Mouse (Mus musculus): Measurements from ENCODE around the gene Ssx2ip.
A peak's percentile ranks its signal among the peaks of the same experiment; 100 is the strongest.

Ssx2ip gene

DNA sequence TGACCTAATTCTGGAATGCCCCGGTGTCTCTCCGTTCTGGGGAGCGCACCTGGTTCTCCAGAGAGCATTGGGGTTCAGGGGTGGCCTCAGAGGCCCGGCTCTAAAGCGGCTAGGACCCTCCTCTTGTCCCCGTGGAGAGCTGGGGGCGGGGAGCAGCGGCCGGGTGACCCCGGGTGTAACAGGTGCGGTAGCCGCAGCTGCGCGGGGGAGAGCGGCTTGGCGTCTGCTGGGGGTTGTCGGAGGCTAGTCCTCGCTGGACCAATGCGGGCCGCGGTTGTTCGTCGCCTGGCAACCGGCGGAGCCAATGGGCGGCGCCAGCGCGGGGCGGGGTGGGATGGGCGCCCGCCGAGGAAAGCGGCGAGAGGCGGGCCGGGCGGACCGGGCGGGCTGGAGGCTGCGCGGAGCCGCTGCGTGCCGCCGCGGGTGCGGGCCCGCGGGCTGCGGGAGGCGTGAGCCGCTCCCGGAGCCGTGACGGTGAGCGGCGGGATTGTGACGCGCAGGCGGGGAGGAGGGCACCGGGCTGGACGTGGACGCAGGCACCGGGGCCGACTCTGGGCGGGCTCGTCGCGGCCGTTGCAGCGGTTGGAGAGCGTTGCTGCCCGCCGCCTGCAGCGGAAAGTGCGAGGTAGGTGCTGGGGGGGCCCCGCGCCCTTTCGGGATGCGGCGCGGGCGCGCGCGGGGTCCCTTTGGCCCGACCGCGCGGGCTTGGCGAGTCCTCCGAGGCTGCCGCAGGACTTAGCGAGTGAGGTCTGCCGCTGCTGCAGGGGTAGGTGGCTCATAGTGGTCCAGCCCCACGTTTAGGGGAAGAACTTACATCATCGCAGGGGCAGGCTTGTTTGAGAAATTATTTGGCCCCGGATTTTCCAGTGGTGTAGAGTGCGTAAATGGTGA is at the start of gene Ssx2ip:
TSS of gene Ssx2ip (plus strand) at position 332 of the 891 bp plus-strand sequence.
- DNase-seq: peak; percentile 96

DNA sequence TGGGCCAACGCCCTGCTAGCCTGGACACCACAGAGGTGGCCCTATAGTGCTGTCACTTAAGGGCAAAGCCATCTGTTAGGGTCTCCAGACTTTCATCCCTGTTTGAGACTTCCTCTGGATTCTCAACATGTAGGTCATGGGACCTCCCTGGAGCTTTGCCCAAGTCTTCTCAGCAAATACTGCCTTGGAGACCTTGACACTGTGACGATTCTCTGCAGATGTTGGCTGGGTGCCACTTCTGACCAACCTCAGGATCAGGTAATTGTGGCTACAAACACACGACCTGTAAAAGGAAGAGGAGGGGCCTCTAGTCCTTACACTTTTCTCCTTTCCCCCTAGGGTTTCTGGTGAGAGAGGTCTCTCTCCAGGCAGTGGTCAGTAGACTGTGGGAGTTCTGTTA is 49.3 kb upstream of the Ssx2ip start:
- no peak for DNase-seq

- DNase-seq: no peak
These were observed 39.0 kb upstream of the Ssx2ip start for GRCm38 (mm10) chr3:146365471-146365870.

- no peak for DNase-seq
These were observed 37.4 kb upstream of the Ssx2ip start for GRCm38 (mm10) chr3:146367058-146367457.

GRCm38 (mm10) chr3:146370553-146371095 is 33.8 kb upstream of the Ssx2ip start:
- DNase-seq: no peak

- no peak for DNase-seq
These were observed 33.2 kb upstream of the Ssx2ip start for GRCm38 (mm10) chr3:146371201-146371600.

DNA sequence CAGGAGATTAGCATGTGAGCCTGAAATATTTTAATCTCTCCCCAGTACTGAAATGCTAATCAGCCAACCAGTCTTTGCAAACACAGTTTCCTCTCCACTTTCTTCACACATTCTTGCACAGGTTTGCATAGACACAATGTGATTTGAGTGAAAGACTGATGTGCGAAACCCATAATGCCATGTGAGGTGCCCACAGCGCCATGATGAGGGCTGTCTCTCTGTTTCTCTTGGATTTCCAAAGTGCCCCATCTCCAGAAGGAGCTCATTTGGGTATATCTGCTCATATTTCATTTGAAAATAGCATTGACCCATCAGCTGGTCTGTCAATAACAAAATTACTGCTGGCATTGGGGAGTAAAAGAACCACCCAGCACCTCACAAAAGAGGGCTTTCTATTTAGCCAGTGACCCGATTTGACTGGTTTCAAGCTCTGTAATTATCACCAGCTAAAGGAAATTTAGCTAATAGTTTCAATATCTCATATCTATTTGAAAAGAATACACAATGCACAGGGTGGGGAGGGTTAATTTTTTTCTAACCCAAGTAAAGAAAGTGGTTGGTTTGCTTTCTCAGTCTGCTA is 29.8 kb upstream of the Ssx2ip start:
- DNase-seq: no peak

DNA sequence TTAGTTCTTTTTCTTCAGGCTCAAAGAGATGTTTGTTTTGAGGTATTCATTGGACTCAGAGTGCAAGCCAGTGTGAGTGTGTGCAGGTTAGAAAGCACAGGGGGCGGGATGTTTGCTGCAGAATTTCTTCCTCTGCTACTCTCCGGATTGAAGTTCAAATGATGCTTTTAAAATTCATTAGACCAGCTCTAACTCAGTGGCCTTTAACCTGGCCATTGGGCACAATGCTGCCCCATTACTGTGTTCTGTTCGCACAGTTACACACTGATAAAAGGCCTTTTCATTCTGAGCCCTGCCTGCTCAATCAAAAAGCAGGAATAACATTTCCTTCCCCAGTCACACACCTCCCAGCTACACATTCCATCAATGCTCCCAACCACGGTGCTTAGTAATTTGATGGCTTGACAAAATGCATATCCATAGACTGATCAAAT is 29.2 kb upstream of the Ssx2ip start:
- no peak for DNase-seq

DNA sequence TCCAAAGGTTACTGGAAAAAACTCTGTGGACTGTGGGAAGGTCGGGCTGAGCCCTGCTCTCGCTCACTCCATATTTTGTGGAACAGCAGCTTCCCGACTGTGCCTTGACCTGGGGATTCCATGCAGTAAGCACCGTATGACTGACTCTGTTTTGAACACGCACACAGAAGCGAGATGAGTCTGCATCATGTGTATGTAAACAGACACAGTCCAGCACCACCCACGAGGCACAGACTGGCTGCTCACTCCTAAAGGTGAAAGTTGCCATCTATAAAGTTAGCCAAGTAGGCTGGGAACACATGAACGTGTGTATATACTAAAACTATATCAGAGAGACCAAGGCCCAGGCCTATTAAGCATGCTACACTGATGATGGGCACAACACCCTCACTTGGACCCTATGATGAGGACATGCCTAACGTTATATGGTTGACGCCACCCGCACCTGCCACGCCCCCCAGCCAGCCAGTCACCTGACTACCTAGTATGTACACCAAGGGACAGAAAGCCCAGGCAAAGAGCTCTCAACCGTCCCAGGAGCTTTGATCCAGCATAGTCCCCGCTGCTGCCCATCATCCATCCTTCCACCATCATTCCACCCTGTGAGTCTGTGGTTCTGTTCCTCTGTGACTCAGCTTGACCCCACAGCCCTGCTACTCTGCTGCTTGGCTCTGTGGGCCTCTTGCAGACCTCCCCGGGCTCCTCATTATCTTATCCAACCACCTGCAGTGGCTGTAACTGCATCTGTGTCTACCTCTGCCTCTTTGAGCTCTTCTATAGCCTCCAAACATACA is 27.9 kb upstream of the Ssx2ip start:
- DNase-seq: no peak

- DNase-seq: no peak
These were observed 27.2 kb upstream of the Ssx2ip start for GRCm38 (mm10) chr3:146377216-146377615.

DNA sequence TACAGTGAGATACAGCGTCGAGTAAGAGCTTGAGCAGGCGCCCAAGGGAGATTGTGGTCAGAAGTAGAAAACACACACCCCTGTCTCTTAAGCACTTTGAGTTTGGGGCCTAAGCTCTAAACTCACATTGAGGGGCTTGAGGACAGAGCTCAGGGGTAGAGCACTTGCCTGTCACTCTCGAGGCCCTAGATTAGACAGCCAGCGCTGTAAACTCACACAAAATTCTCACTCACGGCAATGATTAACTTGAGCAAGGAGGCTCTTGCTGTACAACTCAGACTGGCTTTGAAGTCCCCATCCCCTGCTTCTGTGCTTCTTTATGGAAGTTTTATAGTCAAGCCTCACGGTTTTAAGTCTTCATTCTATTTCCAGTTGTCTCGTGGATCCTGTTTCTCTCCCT is 25.7 kb upstream of the Ssx2ip start:
- no peak for DNase-seq

GRCm38 (mm10) chr3:146379740-146380466 is 24.5 kb upstream of the Ssx2ip start:
- no peak for DNase-seq

DNA sequence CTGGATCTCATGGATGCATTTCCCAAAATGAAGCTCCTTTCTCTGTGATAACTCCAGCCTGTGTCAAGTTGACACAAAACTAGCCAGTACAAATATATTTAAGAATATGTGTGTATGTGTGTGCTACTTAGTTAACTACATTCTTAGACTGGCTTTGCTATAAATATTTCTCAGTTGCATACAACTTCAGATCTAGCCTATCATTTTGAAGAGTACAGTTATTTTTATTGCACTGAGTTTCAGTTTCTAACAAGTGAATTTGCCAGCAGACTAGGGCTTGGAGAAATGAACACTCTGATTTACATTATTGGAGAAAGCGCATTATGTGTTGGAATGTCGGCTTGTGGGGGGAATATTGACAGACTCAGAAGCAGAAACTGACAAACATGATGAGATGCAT is 23.6 kb upstream of the Ssx2ip start:
- DNase-seq: no peak

- DNase-seq: no peak
These were observed 23.0 kb upstream of the Ssx2ip start for GRCm38 (mm10) chr3:146381471-146381870.

DNA sequence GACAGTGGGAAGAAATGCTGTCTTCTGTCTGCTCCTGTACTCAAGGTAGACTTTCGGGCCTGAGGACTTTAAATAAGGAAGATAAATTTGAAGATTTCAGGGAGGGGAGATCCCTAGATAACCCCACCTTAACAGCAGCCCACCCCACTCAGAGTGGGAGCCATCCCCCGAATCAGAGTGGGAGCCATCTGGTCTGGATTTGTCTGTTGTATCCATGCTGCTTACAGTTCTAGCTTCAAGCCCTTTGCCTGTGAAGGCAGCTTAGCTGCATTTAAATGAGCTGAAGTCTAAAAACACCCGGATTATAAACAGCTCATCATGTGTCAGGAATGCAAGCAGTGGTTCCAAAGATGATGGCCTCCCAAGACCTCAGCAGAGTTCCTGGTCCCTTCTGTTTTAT is 17.6 kb upstream of the Ssx2ip start:
- no peak for DNase-seq

- no peak for DNase-seq
These were observed 11.7 kb upstream of the Ssx2ip start for GRCm38 (mm10) chr3:146392656-146393321.

- DNase-seq: no peak
These were observed 10.8 kb upstream of the Ssx2ip start for GRCm38 (mm10) chr3:146393641-146394100.

GRCm38 (mm10) chr3:146396256-146396655 is 8.2 kb upstream of the Ssx2ip start:
- no peak for DNase-seq

- no peak for DNase-seq
These were observed 7.5 kb upstream of the Ssx2ip start for GRCm38 (mm10) chr3:146396934-146397333.

DNA sequence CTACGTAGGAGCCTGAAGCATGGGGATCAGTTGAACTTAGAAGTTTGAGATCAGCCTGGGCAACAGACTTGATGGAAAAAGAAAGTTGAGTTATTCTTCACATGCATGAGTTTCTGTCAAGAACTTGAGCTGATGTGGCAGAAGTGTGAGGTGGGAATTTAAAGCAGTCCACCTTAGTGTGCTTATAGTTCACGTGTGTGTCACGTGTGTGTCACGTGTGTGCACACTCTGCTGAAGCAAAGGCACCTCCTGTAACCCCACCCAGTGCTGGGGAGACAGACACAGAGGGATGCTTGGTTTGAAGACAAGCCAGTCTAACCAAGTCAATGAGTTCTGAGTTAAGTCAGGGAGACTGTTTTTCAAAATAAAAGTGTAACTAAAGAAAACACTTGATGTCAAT is 6.6 kb upstream of the Ssx2ip start:
- DNase-seq: no peak

- DNase-seq: no peak
These were observed 5.2 kb upstream of the Ssx2ip start for GRCm38 (mm10) chr3:146399203-146399602.

GRCm38 (mm10) chr3:146403770-146404169 is 672 bp upstream of the Ssx2ip start:
- DNase-seq: no peak
